8 mouse cellular contexts compared by ENCODE assay signal in genomic region chr13:43364985-43365824, GRCm38 (mm10). TPM values are rescaled to one million over a fixed set of nuclear protein-coding genes. Genes with fewer than 3 reads are reported as not detected.
DNase-seq lines count a peak whose midpoint lies in the region; ATAC-seq and TF ChIP-seq lines count a peak whose summit lies in the region.

TSS of gene Sirt5 (plus strand) at chr13:43365496.

- H3K9me3 ChIP-seq in heart, embryonic 12.5 days (replicated peaks): no peaks in the 10 kb centered on the region
- H3K9me3 ChIP-seq in kidney, postnatal 0 days (replicated peaks; ENCODE audit: low read length): no peaks in the 10 kb centered on the region
- no peaks in the 10 kb centered on the region for H3K9me3 ChIP-seq in liver, embryonic 11.5 days (ENCODE audit: control insufficient read depth, low read length)
- no peaks in the 10 kb centered on the region for H3K9me3 ChIP-seq in stomach, embryonic 14.5 days (ENCODE audit: control insufficient read depth, low read depth, low read length)

- H3K4me2 ChIP-seq in heart, embryonic 12.5 days: peak within 1 kb of the TSS; percentile 87
- peak within 1 kb of the TSS; percentile 72 for H3K4me2 ChIP-seq in kidney, postnatal 0 days (ENCODE audit: low read length)
- peak within 1 kb of the TSS; percentile 87 for H3K4me2 ChIP-seq in liver, embryonic 11.5 days
- H3K4me2 ChIP-seq in stomach, embryonic 14.5 days (replicated peaks; ENCODE audit: low read depth, low read length): peak within 1 kb of the TSS; percentile 83

- peak within 1 kb of the TSS; percentile 70 for H3K9ac ChIP-seq in heart, embryonic 12.5 days
- H3K9ac ChIP-seq in kidney, postnatal 0 days (ENCODE audit: low read depth, low read length): peak within 1 kb of the TSS; percentile 65
- H3K9ac ChIP-seq in liver, embryonic 11.5 days (ENCODE audit: low read depth, low read length): peak within 1 kb of the TSS; percentile 70
- H3K9ac ChIP-seq in stomach, embryonic 14.5 days (replicated peaks; ENCODE audit: low read depth, low read length): peak within 1 kb of the TSS; percentile 57

- H3K27me3 ChIP-seq in heart, embryonic 12.5 days (replicated peaks): no peaks in the 10 kb centered on the region
- H3K27me3 ChIP-seq in kidney, postnatal 0 days (ENCODE audit: insufficient read depth, low read length): no peaks in the 10 kb centered on the region
- H3K27me3 ChIP-seq in liver, embryonic 11.5 days (replicated peaks; ENCODE audit: control insufficient read depth, insufficient read depth, low read length): no peaks in the 10 kb centered on the region
- no peaks in the 10 kb centered on the region for H3K27me3 ChIP-seq in stomach, embryonic 14.5 days (ENCODE audit: control insufficient read depth, insufficient read depth, low read length)

- 0 out of 2 replicates have a peak, but pooled peaks cover 2% of the 10 kb centered on the region for H3K36me3 ChIP-seq in heart, embryonic 12.5 days
- H3K36me3 ChIP-seq in kidney, postnatal 0 days (ENCODE audit: insufficient read depth, low read length): no peaks in the 10 kb centered on the region
- no peaks in the 10 kb centered on the region for H3K36me3 ChIP-seq in liver, embryonic 11.5 days (ENCODE audit: control insufficient read depth, insufficient read depth, low read length)
- no peaks in the 10 kb centered on the region for H3K36me3 ChIP-seq in stomach, embryonic 14.5 days (ENCODE audit: control insufficient read depth, insufficient read depth, low read length)

- peak; percentile 93 for TF ChIP-seq CTCF in kidney, postnatal 0 days (IDR thresholded peaks at IDR 0.05; ENCODE audit: low read depth)

- 14% methylated on average over 42 of the region's 42 CpGs for WGBS in heart, embryonic 12.5 days
- 15% methylated on average over 42 of the region's 42 CpGs for WGBS in kidney, postnatal 0 days
- 14% methylated on average over 42 of the region's 42 CpGs for WGBS in liver, embryonic 11.5 days
- WGBS in stomach, embryonic 14.5 days: 15% methylated on average over 42 of the region's 42 CpGs

- peaks cover 14% of the 10 kb centered on the region for H3K4me1 ChIP-seq in heart, embryonic 12.5 days (replicated peaks)
- 0 out of 2 replicates have a peak, but pooled peaks cover 6% of the 10 kb centered on the region for H3K4me1 ChIP-seq in kidney, postnatal 0 days (replicated peaks; ENCODE audit: insufficient read depth, low read length)
- 0 out of 2 replicates have a peak, but pooled peaks cover 4% of the 10 kb centered on the region for H3K4me1 ChIP-seq in liver, embryonic 11.5 days (replicated peaks; ENCODE audit: control insufficient read depth, insufficient read depth, low read length)
- peaks cover 4% of the 10 kb centered on the region; the same call in 1 of the 2 replicates for H3K4me1 ChIP-seq in stomach, embryonic 14.5 days (ENCODE audit: control insufficient read depth, insufficient read depth, low read length)

- peak within 1 kb of the TSS; percentile 60 for H3K4me3 ChIP-seq in heart, embryonic 12.5 days
- H3K4me3 ChIP-seq in kidney, postnatal 0 days (replicated peaks; ENCODE audit: low read depth, low read length): peak within 1 kb of the TSS; percentile 54
- H3K4me3 ChIP-seq in liver, embryonic 11.5 days (ENCODE audit: low read depth, low read length): peak within 1 kb of the TSS; percentile 72
- H3K4me3 ChIP-seq in stomach, embryonic 14.5 days (ENCODE audit: low read depth, low read length): peak within 1 kb of the TSS; percentile 60

- H3K27ac ChIP-seq in heart, embryonic 12.5 days (ENCODE audit: poor library complexity, severe bottlenecking): peak within 1 kb of the TSS; percentile 17
- H3K27ac ChIP-seq in kidney, postnatal 0 days: peak within 1 kb of the TSS; percentile 51; the same call in 1 of the 2 replicates
- 0 out of 2 replicates have a peak within 1 kb of the TSS, but pooled peaks have one; percentile 5 for H3K27ac ChIP-seq in liver, embryonic 11.5 days (ENCODE audit: low read depth, low read length)
- peak within 1 kb of the TSS; percentile 61 for H3K27ac ChIP-seq in stomach, embryonic 14.5 days (ENCODE audit: low read length)

- peak; percentile 87 for ATAC-seq in erythroblast, adult 5-6 weeks (replicated peaks; ENCODE audit: low FRiP score, poor library complexity, severe bottlenecking)
- ATAC-seq in heart, embryonic 12.5 days (ENCODE audit: insufficient number of reproducible peaks, low FRiP score): peak; percentile 92
- peak; percentile 94 for ATAC-seq in kidney, postnatal 0 days (replicated peaks; ENCODE audit: low FRiP score, low read depth)
- peak; percentile 89 for ATAC-seq in liver, embryonic 11.5 days (replicated peaks; ENCODE audit: low FRiP score)
- ATAC-seq in stomach, embryonic 14.5 days (ENCODE audit: insufficient number of reproducible peaks, insufficient read depth, low FRiP score, low read depth): peak; percentile 94

- peak; percentile 94 for DNase-seq in B cell, adult 2 months
- DNase-seq in brain, adult 2 months (ENCODE audit: low read depth, low spot score): peak; percentile 92
- DNase-seq in kidney, postnatal 0 days (ENCODE audit: low spot score): peak; percentile 91
- peak; percentile 89 for DNase-seq in liver, embryonic 11.5 days (ENCODE audit: low spot score)
- DNase-seq in naive thymus-derived CD4-positive, alpha-beta T cell, adult 2 months (ENCODE audit: low read depth): peak; percentile 91

RNA-seq across cellular contexts. Expression of gene Sirt5, which starts in this region (rescaled TPM):
- total RNA-seq in erythroblast, adult 5-6 weeks (2015; ENCODE audit: low replicate concordance): not detected in 2 replicates
- total RNA-seq in erythroblast, adult 5-6 weeks (2017; ENCODE audit: low replicate concordance): 0.34 and 3.1 TPM in 2 replicates
- 25.8 and 26.0 TPM in 2 replicates for polyA plus RNA-seq in heart, embryonic 12.5 days (2016; fragmentation: Nextera tagmentation; extraction: Ambion mirVana)
- 22.2 and 22.6 TPM in 2 replicates for polyA plus RNA-seq in kidney, postnatal 0 days (2015; fragmentation: Nextera tagmentation; extraction: Ambion mirVana)
- 12.9 and 13.7 TPM in 2 replicates for polyA plus RNA-seq in liver, embryonic 11.5 days (2014; fragmentation: Nextera tagmentation; extraction: Ambion mirVana)
- 21.5 and 25.7 TPM in 2 replicates for polyA plus RNA-seq in stomach, embryonic 14.5 days (2014; fragmentation: Nextera tagmentation; extraction: Ambion mirVana)

Comparison
In these comparisons a context has a peak if more than half of its experiments do, and no peak if none do; other contexts are left out.
1. Peak in every context shown above with its lines: DNase-seq, ATAC-seq, H3K4me3 ChIP-seq and H3K27ac ChIP-seq.
2. H3K27ac ChIP-seq: peak in every context shown above with its lines; median percentile 61 in stomach, embryonic 14.5 days; 51 in kidney, postnatal 0 days; 17 in heart, embryonic 12.5 days; 5 in liver, embryonic 11.5 days.